In genomic region chr9:45115706-45116105, GRCm38 (mm10) we compare ENCODE assay signal across 7 mouse cellular contexts. TPM values are rescaled to one million over a fixed set of nuclear protein-coding genes. Genes with fewer than 3 reads are reported as not detected.
DNase-seq lines count a peak whose midpoint lies in the region; ATAC-seq lines count a peak whose summit lies in the region.

No protein-coding gene starts in this region.

- H3K27ac ChIP-seq in hindbrain, embryonic 13.5 days, result peak overlapping the region; percentile 72
- H3K27ac ChIP-seq in limb, embryonic 12.5 days, result peak overlapping the region; percentile 62

- 2% methylated on average over 14 of the region's 14 CpGs for WGBS in hindbrain, embryonic 13.5 days
- 2% methylated on average over 14 of the region's 14 CpGs for WGBS in limb, embryonic 12.5 days

- peak overlapping the region; percentile 67 for H3K9ac ChIP-seq in hindbrain, embryonic 13.5 days
- peak overlapping the region; percentile 45 for H3K9ac ChIP-seq in limb, embryonic 12.5 days (replicated peaks)

- H3K4me1 ChIP-seq in hindbrain, embryonic 13.5 days (replicated peaks), result peaks cover 29% of the 10 kb centered on the region
- H3K4me1 ChIP-seq in limb, embryonic 12.5 days (replicated peaks), result peaks cover 31% of the 10 kb centered on the region

- H3K9me3 ChIP-seq in hindbrain, embryonic 13.5 days, result no peaks in the 10 kb centered on the region
- H3K9me3 ChIP-seq in limb, embryonic 12.5 days, result no peaks in the 10 kb centered on the region

- peak; percentile 55 for DNase-seq in thymus, postnatal 4 days
- no peak for DNase-seq in thymus, postnatal 36 days
- DNase-seq in cerebellum, postnatal 36 days, result peak; percentile 88 to 92
- peak; percentile 78 for DNase-seq in retina, embryonic 14.5 days (ENCODE audit: low spot score)
- no peak for DNase-seq in thymus, postnatal 10 days (ENCODE audit: low spot score in 2 of 2)

- peak overlapping the region; percentile 64 for H3K4me2 ChIP-seq in hindbrain, embryonic 13.5 days
- H3K4me2 ChIP-seq in limb, embryonic 12.5 days, result peak overlapping the region; percentile 65

- H3K4me3 ChIP-seq in hindbrain, embryonic 13.5 days, result peak overlapping the region; percentile 44
- peak overlapping the region; percentile 40 for H3K4me3 ChIP-seq in limb, embryonic 12.5 days (replicated peaks)

- no peaks in the 10 kb centered on the region; the same call in 1 of the 2 replicates for H3K36me3 ChIP-seq in hindbrain, embryonic 13.5 days
- no peaks in the 10 kb centered on the region for H3K36me3 ChIP-seq in limb, embryonic 12.5 days

- peaks cover 12% of the 10 kb centered on the region; the same call in 1 of the 2 replicates for H3K27me3 ChIP-seq in hindbrain, embryonic 13.5 days
- no peaks in the 10 kb centered on the region; the same call in 1 of the 2 replicates for H3K27me3 ChIP-seq in limb, embryonic 12.5 days

- peak; percentile 77 for ATAC-seq in hindbrain, embryonic 13.5 days (ENCODE audit: low FRiP score)
- ATAC-seq in limb, embryonic 12.5 days (ENCODE audit: insufficient number of reproducible peaks, insufficient read depth, low FRiP score, low TSS enrichment, low read depth), result peak; percentile 75; the same call in 1 of the 2 replicates

RNA-seq across cellular contexts. Expression of gene Scn2b, which starts 1.9 kb away (rescaled TPM):
- polyA plus RNA-seq in hindbrain, embryonic 13.5 days (2015; fragmentation: Nextera tagmentation; extraction: Ambion mirVana), result 7.6 and 8.0 TPM in 2 replicates
- polyA plus RNA-seq in limb, embryonic 12.5 days (2016; fragmentation: Nextera tagmentation; extraction: Ambion mirVana), result 6.4 and 6.9 TPM in 2 replicates

RNA-seq across cellular contexts. Expression of gene Scn4b, which starts 22.5 kb away (rescaled TPM):
- 0.18 and 0.27 TPM in 2 replicates for polyA plus RNA-seq in hindbrain, embryonic 13.5 days (2015; fragmentation: Nextera tagmentation; extraction: Ambion mirVana)
- polyA plus RNA-seq in limb, embryonic 12.5 days (2016; fragmentation: Nextera tagmentation; extraction: Ambion mirVana), result 0.28 and 0.49 TPM in 2 replicates

RNA-seq across cellular contexts. Expression of gene Jaml, which starts 36.7 kb away (rescaled TPM):
- polyA plus RNA-seq in hindbrain, embryonic 13.5 days (2015; fragmentation: Nextera tagmentation; extraction: Ambion mirVana), result 0.12 and 0.26 TPM in 2 replicates
- 0.99 and 1.00 TPM in 2 replicates for polyA plus RNA-seq in limb, embryonic 12.5 days (2016; fragmentation: Nextera tagmentation; extraction: Ambion mirVana)

Comparison
In these comparisons a context has a peak if more than half of its experiments do, and no peak if none do; other contexts are left out.
1. DNase-seq: peak in thymus, postnatal 4 days (single experiment), cerebellum, postnatal 36 days (2 of 2) and retina, embryonic 14.5 days (single experiment); none in thymus, postnatal 36 days (0 of 2) and thymus, postnatal 10 days (0 of 2).